Mouse (Mus musculus) megakaryocyte, embryonic 14.5 days (primary cell): ENCODE data around the gene Rhbdl3.

Source experiments
- FLI1 ChIP-seq: IDR thresholded peaks from 2 replicates; pipeline ENCODE4 v1.6.1; 2012; ENCODE audit warnings: low read length, inconsistent platforms, mixed read lengths
- GATA1 ChIP-seq: IDR thresholded peaks from 3 replicates; pipeline ENCODE4 v1.6.1; 2012; ENCODE audit warnings: mixed read lengths, low read length, inconsistent platforms, borderline replicate concordance

DNA sequence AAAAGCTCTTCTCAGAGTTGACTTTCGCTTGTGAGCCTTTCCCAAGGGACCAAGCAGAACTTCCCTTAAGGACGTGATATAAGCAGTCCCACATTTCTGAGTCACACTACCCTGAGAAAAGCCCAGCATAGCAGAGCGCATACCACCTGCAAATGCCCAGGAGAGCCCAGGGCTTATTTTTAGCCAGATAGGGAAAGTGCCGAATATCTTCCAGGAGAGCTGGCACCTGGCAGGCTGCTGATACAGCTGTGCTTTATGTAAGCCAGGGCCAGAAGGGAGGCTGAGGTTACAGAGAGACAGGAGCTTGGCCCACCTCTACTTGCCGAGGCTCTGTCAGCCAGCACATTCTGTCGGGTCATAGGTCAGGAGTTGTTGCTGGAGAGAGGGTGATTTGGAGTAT is 16.1 kb upstream of the Rhbdl3 start:
- TF ChIP-seq GATA1 (no peak), FLI1 (no peak)
